Mouse (Mus musculus) midbrain, postnatal 0 days (tissue): ENCODE measurements around the gene Cygb. TPM values are rescaled to one million over a fixed set of nuclear protein-coding genes. Genes with fewer than 3 reads are reported as not detected.

Experiments
- ATAC-seq: fragments of 200-750 bp; cut with Nextera tagmentation; 2 replicates; pipeline ENCODE4 v1.8.0; 2017; ENCODE audit warnings: moderate number of reproducible peaks, mild to moderate bottlenecking, moderate TSS enrichment, moderate library complexity; ENCODE audit not compliant: low FRiP score
- DNase-seq: peaks from one replicate; pipeline ENCODE4 v3.0.0-alpha.2; 2015; ENCODE audit warnings: low spot score
- H3K27ac ChIP-seq: fragments of 300-500 bp; sonication (generic); 2 replicates; pipeline ENCODE4 v1.5.1; 2014; ENCODE audit warnings: low read depth, mild to moderate bottlenecking, low read length, mixed read lengths
- H3K27me3 ChIP-seq: fragments of 300-500 bp; sonication (generic); 2 replicates; pipeline ENCODE4 v1.6.1; 2014; ENCODE audit warnings: low read length, control low read depth, mixed read lengths; ENCODE audit not compliant: insufficient read depth
- H3K36me3 ChIP-seq: fragments of 300-500 bp; sonication (generic); 2 replicates; pipeline ENCODE4 v1.6.1; 2014; ENCODE audit warnings: low read length, control low read depth, mixed read lengths; ENCODE audit not compliant: insufficient read depth
- H3K4me1 ChIP-seq: fragments of 300-500 bp; sonication (generic); 2 replicates; pipeline ENCODE4 v1.6.1; 2014; ENCODE audit warnings: mild to moderate bottlenecking, control low read depth, antibody characterized with exemption, low read length, mixed read lengths; ENCODE audit not compliant: insufficient read depth
- H3K4me2 ChIP-seq: fragments of 300-500 bp; sonication (generic); 2 replicates; pipeline ENCODE4 v1.6.1; 2014; ENCODE audit warnings: low read depth, mild to moderate bottlenecking, low read length, mixed read lengths; ENCODE audit not compliant: poor library complexity, severe bottlenecking
- H3K4me3 ChIP-seq: fragments of 300-500 bp; sonication (generic); 2 replicates; pipeline ENCODE4 v1.5.1; 2014; ENCODE audit warnings: low read depth, mild to moderate bottlenecking, low read length, moderate library complexity
- H3K9ac ChIP-seq: fragments of 300-500 bp; sonication (generic); replicated peaks from 2 replicates; pipeline ENCODE4 v1.6.1; 2014; ENCODE audit warnings: mild to moderate bottlenecking, low read length, moderate library complexity, mixed read lengths; ENCODE audit not compliant: poor library complexity, severe bottlenecking
- H3K9me3 ChIP-seq: fragments of 300-500 bp; sonication (generic); 2 replicates; pipeline ENCODE4 v1.6.1; 2016; ENCODE audit warnings: low read length, control low read depth
- CTCF ChIP-seq: IDR thresholded peaks from 2 replicates; pipeline ENCODE4 v1.5.1; 2016; ENCODE audit warnings: antibody characterized with exemption, mild to moderate bottlenecking
- WGBS: fragments of 180-500 bp; shearing (Covaris S2); extraction: QIAGEN DNeasy Blood & Tissue Kit; methylation state at CpG from one replicate; pipeline ENCODE4 v1.1.7; 2014; 5-methylcytosine and 5-hydroxymethylcytosine counted together
- polyA plus RNA-seq: library from polyadenylated mRNA; unstranded; fragments of >200 nt; fragmentation: Nextera tagmentation; extraction: Ambion mirVana; gene quantifications from 2 replicates; pipeline ENCODE4 v1.2.1, GENCODE M21; 2015
- total RNA-seq: library from RNA; depleted of rRNA; stranded (reverse); fragments of >200 nt; gene quantifications from 2 replicates; pipeline ENCODE4 v1.2.3, GENCODE M21; 2014

The Cygb gene
- total and polyA plus RNA-seq, 2 experiments from 2014 or later: 40.5 to 44.2 TPM

DNA sequence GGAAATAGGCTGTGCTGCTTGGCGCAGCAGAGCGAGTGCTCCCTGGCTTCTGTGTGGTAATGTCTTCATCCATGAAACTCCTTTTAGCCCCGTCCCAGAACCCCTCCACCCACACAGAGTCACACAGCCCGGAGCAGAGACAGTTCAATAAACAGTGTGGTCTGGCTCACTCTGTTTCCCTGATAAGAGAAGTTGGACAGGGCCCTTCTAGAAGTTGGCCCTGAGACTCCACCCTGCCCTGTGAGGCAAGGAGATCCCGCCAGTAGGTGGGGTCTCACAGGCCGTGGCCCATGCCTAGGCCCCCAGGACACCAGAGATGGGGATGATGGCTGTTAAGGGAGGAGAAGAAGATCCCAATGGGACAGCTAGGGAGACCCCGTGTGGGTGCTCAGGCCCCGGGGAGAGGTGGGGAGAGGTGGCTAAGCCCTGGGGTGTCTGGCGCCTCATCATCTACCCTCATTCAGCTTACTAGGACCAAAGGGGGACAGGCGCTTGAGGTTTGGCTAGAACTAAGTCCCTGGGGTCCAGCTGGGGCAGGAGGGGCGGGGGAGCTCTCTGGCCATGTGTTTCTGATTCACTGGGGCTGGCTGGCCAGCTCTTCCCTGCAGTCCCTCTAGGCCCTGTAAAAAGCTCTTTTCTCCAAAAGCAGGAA is 6.6 kb downstream of the Cygb start:
- Histone ChIP-seq H3K36me3 (peaks cover 12% of the 10 kb centered on the region), H3K27ac (no peak overlapping the region), H3K4me2 (no peak overlapping the region), H3K9me3 (no peaks in the 10 kb centered on the region), H3K9ac (no peak overlapping the region), H3K4me1 (peaks cover 12% of the 10 kb centered on the region; the same call in 1 of the 2 replicates), H3K4me3 (no peak overlapping the region), H3K27me3 (no peaks in the 10 kb centered on the region)
- ATAC-seq (no peak), DNase-seq (no peak)
- no peak for TF ChIP-seq CTCF
- 71% methylated on average over 10 of the region's 11 CpGs for WGBS

DNA sequence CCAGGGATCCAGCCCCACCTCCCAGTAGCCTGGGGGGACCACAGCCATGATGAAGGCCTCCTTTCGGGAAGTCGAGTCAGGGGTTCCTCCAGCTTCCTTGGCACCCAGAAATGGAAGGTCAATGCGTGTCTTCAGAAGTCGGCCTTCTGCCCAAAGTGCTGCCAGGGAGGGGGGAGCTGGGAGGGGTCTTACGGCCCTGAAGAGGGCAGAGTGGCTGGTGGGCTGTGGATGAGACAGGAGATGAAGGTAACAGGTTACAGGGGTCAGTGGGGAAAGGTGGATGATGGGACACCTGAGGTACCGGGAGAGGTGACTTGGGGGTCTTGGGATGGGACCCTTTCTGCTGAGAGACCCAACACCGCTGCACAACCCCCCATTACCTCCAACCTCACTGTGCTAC is 7.3 kb downstream of the Cygb start:
- Histone ChIP-seq H3K36me3 (peaks cover 12% of the 10 kb centered on the region), H3K4me3 (no peak overlapping the region), H3K4me1 (0 out of 2 replicates have a peak, but pooled peaks cover 8% of the 10 kb centered on the region), H3K9me3 (no peaks in the 10 kb centered on the region), H3K4me2 (no peak overlapping the region), H3K9ac (no peak overlapping the region), H3K27me3 (no peaks in the 10 kb centered on the region), H3K27ac (no peak overlapping the region)
- DNase-seq: no peak
- 83% methylated on average over 7 of the region's 7 CpGs for WGBS
- ATAC-seq: no peak
- TF ChIP-seq CTCF: no peak

DNA sequence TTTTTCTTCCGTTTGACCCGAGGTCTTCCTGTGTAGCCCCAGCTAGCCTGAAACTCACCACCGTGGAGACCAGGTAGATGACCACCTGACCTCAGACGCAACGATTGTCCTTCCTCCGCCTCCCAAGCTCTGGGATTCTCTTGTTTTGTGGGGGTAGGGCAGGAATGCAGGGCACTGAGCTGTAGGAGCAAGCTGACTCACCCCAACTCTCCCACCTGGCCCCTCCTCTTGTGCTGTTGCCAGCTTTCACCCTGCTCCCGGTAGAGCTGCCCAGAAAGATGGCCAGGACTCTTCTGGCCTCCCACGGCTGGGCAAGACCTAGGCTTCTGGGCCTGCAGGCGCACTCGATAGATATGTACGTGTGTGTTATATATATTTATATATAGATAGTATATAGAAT is 8.0 kb downstream of the Cygb start:
- Histone ChIP-seq H3K4me1 (0 out of 2 replicates have a peak, but pooled peaks cover 8% of the 10 kb centered on the region), H3K4me3 (no peak overlapping the region), H3K9me3 (no peaks in the 10 kb centered on the region), H3K27me3 (no peaks in the 10 kb centered on the region), H3K27ac (no peak overlapping the region), H3K36me3 (peaks cover 12% of the 10 kb centered on the region), H3K4me2 (no peak overlapping the region), H3K9ac (no peak overlapping the region)
- no peak for DNase-seq
- ATAC-seq: no peak
- no peak for TF ChIP-seq CTCF
- 77% methylated on average over 11 of the region's 11 CpGs for WGBS

DNA sequence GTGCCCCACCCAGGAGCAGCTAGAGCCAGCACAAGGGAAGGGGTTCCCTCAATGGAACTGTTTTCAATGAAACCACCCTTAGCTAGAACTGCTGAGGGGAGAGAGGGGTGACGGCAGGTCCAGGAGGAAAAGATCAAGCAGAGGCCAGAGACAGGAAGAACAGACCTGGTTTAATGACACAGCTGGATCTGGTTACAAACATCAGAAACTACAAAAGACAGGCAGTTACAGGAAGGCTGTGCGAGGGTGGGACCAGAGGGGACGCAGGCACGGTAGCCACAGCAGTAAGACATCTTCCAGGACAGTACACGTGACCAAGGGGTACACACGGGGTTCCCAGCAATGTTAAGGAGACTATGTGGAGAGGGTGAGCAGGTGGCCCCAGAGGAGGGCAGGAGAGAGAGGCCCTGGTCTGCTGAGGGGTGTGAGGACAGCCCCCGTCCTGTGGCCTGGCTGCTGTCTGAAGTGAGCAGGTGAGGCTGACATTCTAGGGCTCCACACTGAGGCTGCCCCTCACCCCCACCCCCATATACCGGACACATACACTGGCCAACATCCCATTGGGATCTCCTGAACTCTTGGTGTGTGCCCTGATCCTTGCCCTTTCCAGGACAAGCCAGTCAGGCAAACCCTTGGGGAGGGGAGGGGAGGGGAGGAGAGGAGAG is 8.5 kb downstream of the Cygb start:
- H3K4me1 ChIP-seq: 0 out of 2 replicates have a peak, but pooled peaks cover 8% of the 10 kb centered on the region
- H3K36me3 ChIP-seq: peaks cover 12% of the 10 kb centered on the region
- DNase-seq (no peak), ATAC-seq (no peak)
- TF ChIP-seq CTCF: no peak
- no peak overlapping the region for H3K4me3 ChIP-seq
- H3K9ac ChIP-seq: no peak overlapping the region
- H3K4me2 ChIP-seq: no peak overlapping the region
- H3K9me3 ChIP-seq: no peaks in the 10 kb centered on the region
- 70% methylated on average over 8 of the region's 8 CpGs for WGBS
- H3K27me3 ChIP-seq: no peaks in the 10 kb centered on the region
- no peak overlapping the region for H3K27ac ChIP-seq

DNA sequence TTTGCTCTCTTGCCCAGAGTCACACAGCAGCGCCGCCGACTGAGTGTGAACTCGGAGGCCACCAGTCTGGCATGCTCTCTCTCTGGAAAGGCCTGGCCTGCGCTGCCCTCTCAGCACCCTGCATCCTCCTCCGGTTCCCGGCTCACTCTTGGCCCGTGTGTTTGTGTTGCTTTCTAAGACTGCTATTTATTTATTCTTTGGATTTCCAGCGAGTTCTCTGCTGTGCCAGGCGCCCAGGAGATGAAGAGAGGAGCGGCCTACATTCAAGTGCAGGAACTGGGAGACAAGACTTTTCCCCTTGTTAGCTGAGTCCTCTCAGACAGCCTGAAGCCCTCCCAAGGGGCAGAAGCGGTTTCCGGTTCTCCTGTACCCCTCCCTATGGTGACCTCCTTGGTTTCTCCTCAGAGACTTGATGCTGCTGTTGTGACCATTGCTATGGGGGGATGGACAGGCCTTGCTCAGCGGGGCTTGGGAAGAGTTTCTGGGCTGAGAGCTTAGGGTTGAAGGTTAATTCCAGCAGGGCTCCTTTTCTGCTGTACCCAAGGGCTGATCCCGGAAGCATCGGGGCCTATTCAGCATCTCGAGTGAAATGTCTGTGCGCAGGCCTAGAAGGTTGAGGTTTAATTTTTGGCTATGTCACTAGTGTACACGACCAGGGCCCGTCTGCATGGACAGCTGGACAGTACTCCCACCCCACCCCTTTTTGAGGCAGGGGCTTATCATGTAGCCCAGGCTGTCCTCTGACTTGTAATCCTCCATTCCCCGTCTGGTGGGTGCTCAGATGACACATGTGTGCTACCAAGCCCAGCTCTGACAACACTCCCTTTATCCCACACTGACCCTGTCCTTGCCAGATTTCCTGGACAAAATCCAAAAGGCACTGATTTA is 9.6 kb downstream of the Cygb start:
- Histone ChIP-seq H3K4me1 (0 out of 2 replicates have a peak, but pooled peaks cover 8% of the 10 kb centered on the region), H3K27me3 (no peaks in the 10 kb centered on the region), H3K36me3 (peaks cover 9% of the 10 kb centered on the region), H3K9ac (no peak overlapping the region), H3K4me3 (no peak overlapping the region), H3K9me3 (no peaks in the 10 kb centered on the region), H3K4me2 (no peak overlapping the region), H3K27ac (peak overlapping the region; percentile 70)
- WGBS: 43% methylated on average over 21 of the region's 21 CpGs
- ATAC-seq (no peak), DNase-seq (no peak)
- TF ChIP-seq CTCF: no peak
